Mouse (Mus musculus): Measurements from ENCODE around the gene Nlrc5. TPM values are rescaled to one million over a fixed set of nuclear protein-coding genes. Genes with fewer than 3 reads are reported as not detected.
A peak's percentile ranks its signal among the peaks of the same experiment; 100 is the strongest.

Nlrc5 gene
- polyA plus RNA-seq (2015; fragmentation: Nextera tagmentation; extraction: Ambion mirVana): 0.19 and 0.47 TPM in 2 replicates

DNA sequence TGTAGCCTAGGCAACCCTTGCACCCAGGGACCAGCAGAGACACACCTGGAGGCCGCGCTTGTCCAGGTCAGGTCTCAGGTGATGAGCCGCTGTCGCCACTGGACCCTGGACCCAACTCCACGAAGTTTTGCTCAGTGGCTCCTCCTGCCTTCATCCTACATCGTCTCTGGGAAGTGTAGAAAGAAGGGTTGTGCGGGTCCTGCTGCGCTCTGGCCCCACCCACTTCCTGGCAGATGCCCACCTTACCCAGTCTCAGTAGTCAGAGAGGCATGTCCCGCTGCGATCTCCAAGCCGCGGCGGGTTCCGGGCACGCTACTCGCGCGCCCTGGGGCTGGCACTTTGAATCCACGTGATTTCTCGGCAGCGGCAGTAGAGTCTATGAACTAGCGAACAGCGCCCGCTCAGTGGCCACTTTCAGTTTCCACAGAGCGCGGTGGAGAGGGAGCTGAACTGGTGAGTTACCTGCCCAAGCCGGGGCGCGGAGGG is at the start of gene Nlrc5:
Gene Nlrc5 (plus strand): TSS at position 376 of the 486 bp plus-strand sequence.
- H3K4me1 ChIP-seq (ENCODE audit: control insufficient read depth, low read depth, low read length): no peaks in the 10 kb centered on the region
- H3K36me3 ChIP-seq (ENCODE audit: control insufficient read depth, insufficient read depth): no peaks in the 10 kb centered on the region
- peak within 1 kb of the TSS; percentile 53 for H3K4me3 ChIP-seq (ENCODE audit: low read depth, low read length)
- no peak for ATAC-seq (ENCODE audit: low read depth)
- 2% methylated on average over 29 of the region's 29 CpGs for WGBS (ENCODE audit: insufficient replicate concordance)
- no peaks in the 10 kb centered on the region for H3K9me3 ChIP-seq (replicated peaks; ENCODE audit: control insufficient read depth, low read length)
- no peak within 1 kb of the TSS for H3K27ac ChIP-seq (ENCODE audit: low read length)
- peaks cover 8% of the 10 kb centered on the region for H3K27me3 ChIP-seq (ENCODE audit: control insufficient read depth, insufficient read depth, low read depth, low read length)
- no peak within 1 kb of the TSS for H3K9ac ChIP-seq (ENCODE audit: low read depth, low read length)
- H3K4me2 ChIP-seq (ENCODE audit: low read depth, low read length): peak within 1 kb of the TSS; percentile 61

DNA sequence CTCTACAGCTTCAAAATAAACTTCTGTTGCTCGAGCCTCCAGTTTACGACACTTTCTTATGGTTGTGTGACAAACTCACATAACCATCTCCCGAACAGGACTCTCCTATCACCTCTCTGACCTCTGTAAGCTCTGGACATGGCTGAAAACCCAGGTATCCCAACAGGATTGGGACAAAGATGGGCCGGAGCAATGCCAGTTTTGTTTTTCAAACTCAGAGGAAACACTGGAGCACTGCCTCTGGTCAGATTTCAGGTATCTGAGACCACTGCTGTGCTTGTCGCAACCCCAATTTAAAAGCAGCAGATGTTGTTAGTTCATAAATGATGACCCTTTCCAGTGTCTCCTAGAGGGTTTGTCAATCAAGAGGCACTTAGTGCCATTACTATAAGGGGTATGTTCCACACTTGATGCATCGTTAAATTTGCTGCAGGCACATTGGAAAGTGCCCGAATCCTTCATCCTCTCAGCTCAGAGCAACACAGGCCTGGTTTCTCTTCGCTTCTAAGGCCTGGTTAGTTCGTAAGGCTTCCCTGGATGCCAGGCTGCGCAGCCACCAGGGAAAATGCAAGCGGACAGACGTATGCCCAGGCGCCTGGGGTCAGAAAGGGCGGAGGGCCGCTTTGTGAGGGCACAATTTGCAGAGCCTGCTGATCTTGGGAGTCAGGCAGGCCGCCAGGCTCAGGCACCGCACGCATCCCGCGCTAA is 48.5 kb upstream of the Nlrc5 start:
- peak overlapping the region; percentile 99 for H3K9ac ChIP-seq (ENCODE audit: low read depth, low read length)
- peak overlapping the region; percentile 91 for H3K4me3 ChIP-seq (ENCODE audit: low read depth, low read length)
- WGBS (ENCODE audit: insufficient replicate concordance): 27% methylated on average over 20 of the region's 20 CpGs
- no peaks in the 10 kb centered on the region for H3K9me3 ChIP-seq (replicated peaks; ENCODE audit: control insufficient read depth, low read length)
- H3K27ac ChIP-seq (ENCODE audit: low read length): peak overlapping the region; percentile 93
- no peaks in the 10 kb centered on the region for H3K27me3 ChIP-seq (ENCODE audit: control insufficient read depth, insufficient read depth, low read depth, low read length)
- peaks cover 31% of the 10 kb centered on the region for H3K4me1 ChIP-seq (ENCODE audit: control insufficient read depth, low read depth, low read length)
- H3K36me3 ChIP-seq (ENCODE audit: control insufficient read depth, insufficient read depth): peaks cover 16% of the 10 kb centered on the region
- ATAC-seq (ENCODE audit: low read depth): no peak
- H3K4me2 ChIP-seq (ENCODE audit: low read depth, low read length): peak overlapping the region; percentile 92

DNA sequence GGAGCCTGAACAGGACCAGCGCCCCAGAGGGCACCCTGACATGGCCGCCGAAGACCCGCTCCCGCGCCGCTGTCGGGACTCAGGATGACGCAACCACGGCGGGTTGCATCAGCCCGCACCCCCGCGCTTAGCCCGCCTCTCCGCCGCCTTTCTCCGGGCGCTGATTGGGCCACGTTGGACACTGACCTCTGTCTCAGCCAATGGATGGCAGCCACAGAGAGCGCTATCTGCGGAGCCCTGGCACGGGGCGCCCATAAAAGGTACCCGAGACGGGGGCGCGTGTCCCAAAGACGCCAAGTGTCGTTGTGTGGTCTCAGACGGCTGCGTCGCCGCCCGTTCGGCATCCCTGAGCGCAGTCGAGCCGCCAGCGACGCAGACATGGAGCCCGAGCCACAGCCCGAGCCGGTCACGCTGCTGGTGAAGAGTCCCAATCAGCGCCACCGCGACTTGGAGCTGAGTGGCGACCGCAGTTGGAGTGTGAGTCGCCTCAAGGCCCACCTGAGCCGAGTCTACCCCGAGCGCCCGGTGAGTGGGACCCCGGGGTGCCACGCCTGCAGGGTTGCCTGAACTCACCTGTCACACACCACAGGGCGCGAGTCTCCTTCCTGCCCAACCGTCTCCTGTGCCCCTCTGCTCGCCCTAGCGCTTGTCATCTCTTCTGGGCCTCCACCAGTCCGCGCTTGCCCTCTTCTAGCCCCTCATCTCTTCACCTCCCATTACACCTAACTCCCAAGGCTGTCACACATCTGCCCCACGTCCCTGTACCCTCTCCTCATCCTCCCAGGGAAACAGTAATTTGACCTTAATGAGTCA is 47.7 kb upstream of the Nlrc5 start, which contains the start of gene Herpud1:
Gene Herpud1 (plus strand): TSS at position 225 of the 813 bp plus-strand sequence.
- WGBS (ENCODE audit: insufficient replicate concordance): under 1% methylated on average over 65 of the region's 65 CpGs
- Histone ChIP-seq H3K27ac (ENCODE audit: low read length) (peak within 1 kb of the TSS; percentile 98), H3K4me3 (ENCODE audit: low read depth, low read length) (peak within 1 kb of the TSS; percentile 91), H3K4me1 (ENCODE audit: control insufficient read depth, low read depth, low read length) (peaks cover 31% of the 10 kb centered on the region), H3K4me2 (ENCODE audit: low read depth, low read length) (peak within 1 kb of the TSS; percentile 92), H3K9me3 (replicated peaks; ENCODE audit: control insufficient read depth, low read length) (no peaks in the 10 kb centered on the region), H3K27me3 (ENCODE audit: control insufficient read depth, insufficient read depth, low read depth, low read length) (no peaks in the 10 kb centered on the region), H3K36me3 (ENCODE audit: control insufficient read depth, insufficient read depth) (peaks cover 23% of the 10 kb centered on the region), H3K9ac (ENCODE audit: low read depth, low read length) (peak within 1 kb of the TSS; percentile 99)
- peak; percentile 94 for ATAC-seq (ENCODE audit: low read depth)

DNA sequence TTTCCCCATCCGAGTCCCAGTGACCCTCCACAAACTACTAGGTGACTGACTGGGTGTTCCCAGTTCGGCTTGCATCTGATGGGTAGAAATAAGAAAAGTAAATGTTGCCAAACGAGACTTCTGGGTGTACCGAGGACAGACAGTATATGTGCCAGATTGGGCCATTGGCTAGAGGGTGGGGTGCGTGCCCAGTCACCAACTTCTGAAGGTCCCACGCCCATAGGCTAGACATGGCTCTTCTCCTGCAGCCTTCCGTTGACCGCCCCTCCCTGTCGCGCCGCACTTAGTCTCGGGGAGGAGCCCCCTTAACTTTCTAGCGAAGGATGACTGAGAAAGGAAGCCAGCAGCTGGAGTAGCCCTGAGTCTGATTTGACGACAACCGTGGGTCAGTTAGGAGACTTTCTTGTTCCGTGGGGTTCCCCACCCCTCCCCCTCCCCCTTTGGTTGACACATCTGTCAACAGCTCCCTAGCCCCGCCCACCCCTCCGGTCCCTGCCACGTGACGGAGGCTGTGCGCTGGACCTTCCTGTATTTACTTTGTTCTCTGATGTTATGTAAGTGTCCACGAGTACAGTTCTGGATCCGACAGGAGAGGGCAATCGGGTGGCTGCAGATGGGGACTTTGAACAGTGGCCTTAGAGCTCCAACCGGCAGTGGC is 47.0 kb upstream of the Nlrc5 start:
- Histone ChIP-seq H3K27ac (ENCODE audit: low read length) (peak overlapping the region; percentile 98), H3K27me3 (ENCODE audit: control insufficient read depth, insufficient read depth, low read depth, low read length) (no peaks in the 10 kb centered on the region), H3K9me3 (replicated peaks; ENCODE audit: control insufficient read depth, low read length) (no peaks in the 10 kb centered on the region), H3K4me1 (ENCODE audit: control insufficient read depth, low read depth, low read length) (peaks cover 31% of the 10 kb centered on the region), H3K4me3 (ENCODE audit: low read depth, low read length) (peak overlapping the region; percentile 91), H3K9ac (ENCODE audit: low read depth, low read length) (peak overlapping the region; percentile 99), H3K36me3 (ENCODE audit: control insufficient read depth, insufficient read depth) (peaks cover 31% of the 10 kb centered on the region), H3K4me2 (ENCODE audit: low read depth, low read length) (peak overlapping the region; percentile 82)
- WGBS (ENCODE audit: insufficient replicate concordance): under 1% methylated on average over 25 of the region's 25 CpGs
- ATAC-seq (ENCODE audit: low read depth): peak; percentile 77

DNA sequence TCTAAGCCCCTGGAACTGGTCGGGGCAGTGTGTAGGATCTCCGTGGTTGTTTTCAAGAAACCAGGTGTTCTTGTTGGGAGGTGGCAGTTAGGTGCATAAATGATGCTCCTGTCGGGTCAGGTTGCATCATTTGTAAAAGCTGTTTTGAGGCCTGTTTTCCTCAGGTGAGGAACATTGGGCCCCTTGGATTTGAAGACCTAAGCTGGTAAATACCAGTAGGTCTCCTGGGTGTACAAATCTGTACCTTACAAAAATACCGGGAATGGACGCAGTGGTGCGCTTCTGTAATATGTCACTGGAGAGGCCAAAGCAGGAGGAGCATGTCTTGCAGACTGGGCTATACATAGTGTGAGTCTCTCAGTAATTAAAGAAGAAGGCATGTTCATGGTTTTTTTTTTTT is 46.4 kb upstream of the Nlrc5 start:
- ATAC-seq (ENCODE audit: low read depth): no peak

DNA sequence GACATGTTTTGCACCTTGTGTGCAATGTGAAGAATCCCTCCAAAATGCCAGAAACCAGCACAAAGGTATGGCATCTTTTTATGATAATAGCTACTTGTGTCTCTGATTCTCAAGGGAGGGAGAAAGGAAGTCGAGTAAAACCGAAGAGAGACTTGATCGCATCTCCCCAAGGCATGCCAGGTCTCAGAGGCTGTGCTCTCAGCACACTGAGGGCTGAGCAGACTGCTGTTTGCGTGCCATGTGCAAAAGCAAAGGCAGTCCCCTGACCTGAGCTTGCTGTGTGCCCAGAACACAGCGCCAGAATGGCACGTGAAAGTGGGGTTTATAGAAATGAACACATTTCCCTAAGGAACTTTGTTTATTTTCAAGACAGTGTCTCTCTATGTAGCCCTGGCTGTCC is 44.6 kb upstream of the Nlrc5 start:
- H3K27me3 ChIP-seq (ENCODE audit: control insufficient read depth, insufficient read depth, low read depth, low read length): no peaks in the 10 kb centered on the region
- no peak overlapping the region for H3K27ac ChIP-seq (ENCODE audit: low read length)
- peak overlapping the region; percentile 82; the same call in 1 of the 2 replicates for H3K4me2 ChIP-seq (ENCODE audit: low read depth, low read length)
- 0 out of 2 replicates have a peak overlapping the region, but pooled peaks have one; percentile 1 for H3K4me3 ChIP-seq (ENCODE audit: low read depth, low read length)
- no peaks in the 10 kb centered on the region for H3K9me3 ChIP-seq (replicated peaks; ENCODE audit: control insufficient read depth, low read length)
- peaks cover 53% of the 10 kb centered on the region for H3K36me3 ChIP-seq (ENCODE audit: control insufficient read depth, insufficient read depth)
- 80% methylated on average over 6 of the region's 6 CpGs for WGBS (ENCODE audit: insufficient replicate concordance)
- H3K4me1 ChIP-seq (ENCODE audit: control insufficient read depth, low read depth, low read length): peaks cover 22% of the 10 kb centered on the region
- no peak overlapping the region for H3K9ac ChIP-seq (ENCODE audit: low read depth, low read length)
- no peak for ATAC-seq (ENCODE audit: low read depth)

More for the DNA sequence above, 46.4 kb upstream of the Nlrc5 start:
- H3K36me3 ChIP-seq (ENCODE audit: control insufficient read depth, insufficient read depth): peaks cover 37% of the 10 kb centered on the region
- WGBS (ENCODE audit: insufficient replicate concordance): 26% methylated on average over 6 of the region's 6 CpGs
- no peaks in the 10 kb centered on the region for H3K9me3 ChIP-seq (replicated peaks; ENCODE audit: control insufficient read depth, low read length)
- peak overlapping the region; percentile 82 for H3K4me2 ChIP-seq (ENCODE audit: low read depth, low read length)
- peak overlapping the region; percentile 91 for H3K4me3 ChIP-seq (ENCODE audit: low read depth, low read length)
- no peaks in the 10 kb centered on the region for H3K27me3 ChIP-seq (ENCODE audit: control insufficient read depth, insufficient read depth, low read depth, low read length)
- peak overlapping the region; percentile 99 for H3K9ac ChIP-seq (ENCODE audit: low read depth, low read length)
- H3K4me1 ChIP-seq (ENCODE audit: control insufficient read depth, low read depth, low read length): peaks cover 31% of the 10 kb centered on the region
- peak overlapping the region; percentile 98 for H3K27ac ChIP-seq (ENCODE audit: low read length)

DNA sequence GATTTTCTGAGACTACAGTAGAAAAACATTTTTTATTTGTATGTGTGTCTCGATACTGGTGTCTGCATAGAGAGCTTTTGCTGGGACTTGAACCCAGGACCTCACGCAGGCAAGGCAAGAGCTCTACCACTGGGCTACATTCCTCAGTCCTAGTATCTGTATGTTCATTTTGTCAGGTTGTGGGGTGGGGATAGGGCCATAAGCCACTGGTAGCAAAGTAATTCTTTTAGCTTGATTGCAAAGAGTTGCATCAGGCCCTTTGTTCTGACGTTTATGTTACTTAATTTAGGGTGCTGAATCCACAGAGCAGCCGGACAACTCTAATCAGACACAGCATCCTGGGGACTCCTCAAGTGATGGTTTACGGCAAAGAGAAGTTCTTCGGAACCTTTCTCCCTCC is 43.7 kb upstream of the Nlrc5 start:
- Histone ChIP-seq H3K27ac (ENCODE audit: low read length) (no peak overlapping the region), H3K27me3 (ENCODE audit: control insufficient read depth, insufficient read depth, low read depth, low read length) (no peaks in the 10 kb centered on the region), H3K9ac (ENCODE audit: low read depth, low read length) (no peak overlapping the region), H3K4me1 (ENCODE audit: control insufficient read depth, low read depth, low read length) (peaks cover 13% of the 10 kb centered on the region), H3K4me2 (ENCODE audit: low read depth, low read length) (no peak overlapping the region), H3K4me3 (ENCODE audit: low read depth, low read length) (no peak overlapping the region), H3K9me3 (replicated peaks; ENCODE audit: control insufficient read depth, low read length) (no peaks in the 10 kb centered on the region), H3K36me3 (ENCODE audit: control insufficient read depth, insufficient read depth) (peaks cover 62% of the 10 kb centered on the region)
- WGBS (ENCODE audit: insufficient replicate concordance): 86% methylated on average over 6 of the region's 6 CpGs
- no peak for ATAC-seq (ENCODE audit: low read depth)

DNA sequence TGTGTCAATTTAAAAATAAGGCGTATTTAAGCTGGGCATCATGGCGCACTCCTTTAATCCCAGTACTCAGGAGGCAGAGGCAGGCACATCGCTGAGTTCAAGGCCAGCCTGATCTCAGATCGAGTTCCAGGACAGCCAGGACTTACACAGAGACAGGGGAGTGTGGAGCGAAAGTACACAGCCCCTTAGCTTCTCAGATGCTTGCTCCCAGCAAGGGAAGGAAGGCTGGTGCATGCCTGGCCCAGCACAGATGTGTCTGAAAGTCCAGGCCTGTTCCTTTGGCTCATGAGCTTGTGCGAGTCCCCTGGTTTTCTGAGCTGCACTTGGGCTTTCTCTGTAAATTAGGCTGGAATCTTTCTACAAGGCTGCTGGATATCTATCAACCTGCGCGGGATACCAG is 43.2 kb upstream of the Nlrc5 start:
- no peak for ATAC-seq (ENCODE audit: low read depth)
- no peak overlapping the region for H3K27ac ChIP-seq (ENCODE audit: low read length)
- H3K27me3 ChIP-seq (ENCODE audit: control insufficient read depth, insufficient read depth, low read depth, low read length): no peaks in the 10 kb centered on the region
- no peaks in the 10 kb centered on the region for H3K9me3 ChIP-seq (replicated peaks; ENCODE audit: control insufficient read depth, low read length)
- 92% methylated on average over 8 of the region's 8 CpGs for whole genome bisulfite sequencing (ENCODE audit: insufficient replicate concordance)
- H3K4me2 ChIP-seq (ENCODE audit: low read depth, low read length): no peak overlapping the region
- H3K36me3 ChIP-seq (ENCODE audit: control insufficient read depth, insufficient read depth): peaks cover 67% of the 10 kb centered on the region
- H3K4me3 ChIP-seq (ENCODE audit: low read depth, low read length): no peak overlapping the region
- H3K4me1 ChIP-seq (ENCODE audit: control insufficient read depth, low read depth, low read length): peaks cover 8% of the 10 kb centered on the region
- no peak overlapping the region for H3K9ac ChIP-seq (ENCODE audit: low read depth, low read length)
